Mouse (Mus musculus) cerebellum, adult 9-11 months (tissue): ENCODE measurements around the gene 1700013F07Rik.
"Not testable (repeated sequence)": the region's sequence is repeated elsewhere in the genome, so short reads cannot be mapped to it uniquely, and the experiment has no call there.

Experiments used
- DNase-seq: peaks from one replicate; pipeline ENCODE4 v3.0.0; 2022

Gene 1700013F07Rik

DNA sequence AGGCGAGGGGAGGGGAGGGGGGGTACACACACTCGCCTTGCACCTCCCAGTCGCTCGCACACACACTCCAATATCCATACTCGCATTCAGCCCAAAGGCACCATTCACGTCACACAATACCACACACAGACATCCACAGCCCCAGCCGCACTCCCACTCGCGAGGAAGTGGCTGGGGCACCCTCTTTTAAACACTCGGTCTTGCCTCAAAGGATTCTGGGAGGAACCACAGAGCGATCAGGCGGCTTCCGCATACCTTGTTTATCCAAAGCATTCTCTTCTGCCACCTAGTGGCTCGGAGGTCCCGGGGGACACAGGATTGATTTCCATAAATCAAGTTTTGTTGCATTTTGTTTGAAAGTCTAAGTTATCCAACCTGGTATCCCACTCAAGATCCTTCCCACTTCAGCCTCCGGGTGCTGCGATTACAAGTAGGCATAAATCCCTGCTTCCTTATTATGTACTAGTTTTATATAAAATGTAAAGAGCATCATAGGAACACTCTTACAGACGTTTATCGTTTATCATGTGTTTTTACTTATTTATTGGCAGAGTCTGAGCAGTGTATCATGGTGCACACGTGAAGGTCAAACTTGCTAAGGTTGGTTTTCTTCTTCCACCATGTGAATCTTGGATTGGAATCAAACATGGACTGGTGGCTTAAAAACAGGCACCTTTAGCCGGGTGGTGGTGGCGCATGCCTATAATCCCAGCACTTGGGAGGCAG is 20.8 kb downstream of the 1700013F07Rik start:
- peak; percentile 94 for DNase-seq

DNA sequence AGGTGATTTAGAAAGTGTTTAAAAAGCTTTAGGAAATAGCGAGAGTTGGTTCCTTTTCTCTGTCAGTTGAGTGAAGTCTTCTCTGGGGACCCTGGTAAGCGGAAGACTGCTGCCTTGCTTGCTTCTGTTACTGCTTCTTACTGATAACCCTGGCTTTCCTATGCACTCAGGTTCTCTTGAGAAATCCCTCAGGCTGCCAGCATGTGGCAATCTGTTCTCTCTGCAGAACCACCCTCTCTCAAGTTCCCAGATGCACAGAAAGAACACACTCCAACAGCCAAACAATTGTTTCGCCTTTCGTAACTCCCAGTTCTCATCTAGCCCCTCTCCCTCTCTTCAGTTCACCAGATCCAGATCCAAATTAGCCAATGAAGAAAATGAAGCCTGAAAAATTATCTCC is 23.9 kb downstream of the 1700013F07Rik start:
- no peak for DNase-seq

DNA sequence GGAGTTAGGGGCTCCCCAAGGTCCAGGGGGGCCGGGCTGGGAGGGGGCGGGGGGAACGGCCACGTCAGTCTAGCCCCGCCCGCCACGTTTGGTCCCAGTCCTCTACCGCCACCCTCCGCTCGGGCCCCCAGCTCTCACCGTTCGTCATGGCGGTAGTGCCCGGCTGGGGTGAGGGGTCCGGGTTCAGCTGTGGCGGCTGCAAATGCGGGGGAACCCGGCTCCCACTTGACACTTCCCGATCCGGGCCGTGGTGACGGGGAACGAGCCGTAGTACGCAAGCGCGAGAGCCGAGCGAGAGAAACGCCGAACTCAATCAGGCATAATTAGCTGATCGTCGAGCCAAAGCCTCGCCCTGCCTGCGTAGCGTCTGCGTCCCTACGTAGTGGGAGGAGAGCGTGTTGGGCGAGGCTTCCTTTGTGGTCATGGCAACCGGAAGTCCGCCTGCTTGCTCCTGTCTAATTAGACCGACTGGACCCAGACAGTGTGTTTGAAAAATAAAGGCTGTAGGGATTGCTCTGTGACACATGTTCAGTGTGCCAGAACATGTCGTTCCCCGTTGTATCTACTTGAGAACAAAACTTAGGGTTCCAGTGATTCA is 28.3 kb downstream of the 1700013F07Rik start, which contains the start of gene Tmem167b:
Gene Tmem167b, minus strand, starts transcription at position 334 of the 598 bp plus-strand sequence.
- DNase-seq = peak; percentile 98

DNA sequence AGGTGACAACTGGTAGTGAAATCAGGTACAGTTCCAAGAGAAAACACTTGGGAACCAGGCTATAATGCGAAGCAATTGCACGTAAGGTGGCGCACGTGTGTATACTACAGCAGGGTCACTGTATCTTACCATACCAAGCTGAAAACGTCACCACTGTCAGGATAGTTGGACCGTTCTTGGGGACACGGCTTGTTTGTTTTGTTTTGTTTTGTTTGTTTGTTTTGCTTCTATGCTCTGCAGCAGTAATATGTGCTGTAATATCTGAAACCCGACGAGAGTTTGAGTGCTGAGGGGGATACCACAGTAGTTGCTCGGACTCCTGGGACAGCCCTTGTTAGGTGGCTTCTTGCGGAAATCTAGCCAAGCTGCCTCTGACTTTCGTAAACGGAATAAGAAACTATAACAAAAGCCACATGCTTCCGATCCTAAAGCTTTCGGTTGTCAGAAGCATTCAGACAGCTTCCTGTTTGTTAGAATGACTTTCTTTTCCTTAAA is 28.9 kb downstream of the 1700013F07Rik start:
- DNase-seq = no peak

DNA sequence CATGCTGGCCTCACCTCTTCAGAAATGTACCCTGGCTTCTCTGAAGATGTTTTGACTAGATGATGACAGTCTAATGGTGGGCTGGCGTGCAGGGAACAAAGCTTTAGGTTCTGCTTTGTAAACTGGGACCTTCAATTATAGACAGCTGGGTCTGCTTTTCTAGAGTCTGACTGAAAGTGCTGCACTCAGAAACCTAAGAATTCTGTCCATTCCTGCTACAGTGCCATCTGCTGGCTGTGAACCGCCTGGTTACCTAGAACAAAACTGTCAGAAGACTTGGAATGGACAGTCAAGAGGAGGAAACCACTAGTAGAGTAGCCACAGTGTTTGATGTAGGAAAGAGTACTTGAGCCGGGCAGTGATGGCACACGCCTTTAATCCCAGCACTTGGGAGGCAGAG is 29.4 kb downstream of the 1700013F07Rik start:
- DNase-seq = peak; percentile 77

DNA sequence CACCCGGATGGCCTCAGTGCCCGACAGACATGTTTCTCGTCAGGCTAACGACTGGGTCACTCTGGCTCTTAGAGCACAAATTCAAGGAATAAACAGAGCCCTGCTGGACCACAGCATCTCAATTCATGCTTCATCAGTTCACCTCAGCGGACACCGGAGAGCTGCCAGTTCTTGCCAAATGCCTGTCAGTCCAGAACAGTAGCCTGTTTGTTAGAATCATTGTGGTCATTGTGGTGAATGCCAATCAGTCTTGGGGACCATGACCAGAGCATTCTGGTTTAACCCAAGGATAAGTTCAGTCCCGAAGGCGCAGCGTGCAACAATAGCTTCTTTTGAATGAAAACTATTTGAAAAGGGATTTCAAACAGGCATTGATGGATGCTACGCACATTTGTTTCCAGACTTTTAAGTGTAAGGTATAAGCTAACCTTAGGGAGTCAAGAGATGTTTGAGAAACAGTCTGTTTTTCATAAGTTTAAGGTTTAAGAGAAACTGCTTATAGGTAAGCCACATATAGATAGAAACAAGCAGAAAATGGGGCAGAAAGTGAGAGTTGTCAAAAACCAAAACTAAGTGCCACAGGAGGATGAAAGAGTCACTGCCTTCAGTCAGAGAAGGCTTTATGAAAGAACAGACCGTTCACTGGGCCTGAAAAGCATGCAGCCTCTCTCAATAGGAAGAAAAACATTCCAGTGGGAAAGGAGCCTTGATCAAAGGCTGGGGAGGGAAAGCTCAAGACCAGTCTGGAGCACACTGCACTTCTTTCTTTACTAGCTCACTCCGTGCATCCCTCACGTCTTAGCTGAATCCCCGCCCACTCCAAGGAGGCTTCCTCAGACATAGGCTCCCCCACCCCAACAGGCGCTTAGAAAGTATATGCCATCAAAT is 34.3 kb downstream of the 1700013F07Rik start:
- no peak for DNase-seq

DNA sequence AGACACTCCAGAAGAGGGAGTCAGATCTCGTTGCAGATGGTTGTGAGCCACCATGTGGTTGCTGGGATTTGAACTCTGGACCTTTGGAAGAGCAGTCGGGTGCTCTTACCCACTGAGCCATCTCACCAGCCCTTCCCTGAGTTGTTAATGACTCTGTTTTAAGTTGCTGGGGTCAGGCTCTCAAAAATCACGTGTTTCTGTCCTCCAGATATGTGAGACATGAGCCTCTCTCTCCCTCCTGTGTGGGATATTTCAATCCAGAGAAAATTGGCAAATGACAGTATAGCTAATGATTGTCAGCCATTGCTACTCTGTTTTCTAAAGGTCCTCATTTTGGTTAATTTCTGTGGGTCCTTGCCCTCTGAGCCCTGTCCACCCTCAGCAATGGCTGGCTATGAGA is 35.7 kb downstream of the 1700013F07Rik start:
- DNase-seq = not testable (repeated sequence)

DNA sequence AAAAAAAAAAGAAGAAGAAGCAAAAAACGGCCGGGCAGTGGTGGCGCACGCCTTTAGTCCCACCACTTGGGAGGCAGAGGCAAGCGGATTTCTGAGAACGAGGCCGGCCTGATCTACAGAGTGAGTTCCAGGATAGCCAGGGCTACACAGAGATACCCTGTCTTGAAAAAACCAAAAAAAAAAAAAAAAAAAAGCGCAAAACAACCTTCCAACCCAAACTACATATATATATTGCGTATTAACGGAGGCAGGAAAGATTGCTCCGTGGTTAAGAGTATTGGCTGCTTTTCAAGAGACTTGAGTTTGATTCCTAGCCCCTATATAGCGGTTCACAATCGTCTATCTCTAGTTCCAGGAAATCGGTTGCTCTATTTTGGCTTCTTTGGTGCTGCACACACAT is 36.9 kb downstream of the 1700013F07Rik start:
- no peak for DNase-seq

DNA sequence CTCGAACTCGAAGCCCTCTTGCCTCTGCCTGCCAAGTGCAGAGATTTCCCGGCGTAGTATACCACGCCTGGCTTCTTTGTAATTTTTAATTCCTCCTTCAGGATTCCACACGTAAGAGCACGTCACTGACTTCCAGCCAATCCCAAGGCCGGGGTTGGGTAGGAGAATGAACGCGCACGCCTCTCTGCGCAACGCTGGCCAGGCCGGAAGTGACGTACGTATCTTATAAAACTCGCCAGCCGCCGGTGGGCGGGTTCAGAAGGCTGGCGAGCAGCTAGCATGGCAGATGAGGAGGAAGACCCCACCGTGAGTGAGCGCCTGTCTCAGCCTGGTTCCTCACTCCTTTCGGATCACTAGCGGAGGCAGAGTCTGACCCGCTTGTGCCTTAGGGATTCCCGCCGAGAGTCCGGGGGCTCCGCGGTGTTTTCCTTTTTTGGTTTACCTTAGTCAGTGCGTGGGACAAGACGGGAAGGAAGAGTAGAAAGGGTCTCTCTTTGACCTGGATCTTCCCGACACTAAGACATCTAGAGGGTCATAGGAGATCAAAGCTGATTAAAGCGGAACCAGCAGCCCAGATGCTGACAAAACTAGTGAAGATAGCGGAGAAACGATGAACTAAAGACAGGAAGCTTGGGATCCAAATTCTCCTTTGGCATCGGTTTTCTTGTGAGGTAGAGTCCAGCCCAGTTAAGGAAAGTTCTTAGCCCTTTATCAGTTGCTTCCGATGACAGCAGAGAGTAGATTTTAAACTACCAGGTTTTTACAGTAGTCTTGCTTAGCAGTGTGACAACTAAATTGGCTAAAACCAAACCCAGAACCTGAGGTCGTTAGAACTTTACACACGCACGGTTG is 37.7 kb downstream of the 1700013F07Rik start, which contains the start of gene Taf13:
Gene Taf13, plus strand, starts transcription at position 256 of the 852 bp plus-strand sequence.
- DNase-seq = peak; percentile 96

DNA sequence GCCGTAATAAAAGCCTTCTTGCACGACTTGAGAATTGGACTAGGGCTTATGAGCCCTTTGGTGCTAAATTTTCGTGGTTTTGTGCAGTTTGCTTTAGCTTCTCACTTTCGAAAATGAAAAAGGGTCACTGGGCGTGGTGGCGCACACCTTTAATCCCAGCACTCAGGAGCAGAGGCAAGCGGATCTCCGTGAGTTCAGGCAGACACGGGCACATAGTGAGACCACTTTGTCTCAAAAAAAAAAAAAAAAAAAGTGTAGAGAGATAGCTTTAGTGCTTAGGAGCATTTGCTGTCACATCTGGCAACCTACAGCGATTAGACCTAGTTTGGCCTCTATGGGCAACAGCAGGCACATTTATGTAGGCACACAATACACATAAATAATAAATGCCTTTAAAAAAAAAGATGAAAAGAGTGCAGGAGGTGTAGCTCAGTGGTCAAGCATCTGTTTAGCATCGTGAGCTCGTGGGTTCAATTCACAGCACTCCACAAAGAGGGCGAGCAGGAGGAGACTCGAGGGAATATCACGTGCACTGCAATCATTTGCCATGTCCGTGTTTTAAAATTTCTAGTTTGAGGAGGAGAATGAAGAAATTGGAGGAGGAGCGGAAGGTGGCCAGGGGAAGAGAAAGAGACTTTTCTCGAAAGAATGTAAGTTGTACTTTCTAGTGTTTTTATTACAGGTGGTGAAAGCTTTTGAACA is 38.5 kb downstream of the 1700013F07Rik start:
- no peak for DNase-seq

DNA sequence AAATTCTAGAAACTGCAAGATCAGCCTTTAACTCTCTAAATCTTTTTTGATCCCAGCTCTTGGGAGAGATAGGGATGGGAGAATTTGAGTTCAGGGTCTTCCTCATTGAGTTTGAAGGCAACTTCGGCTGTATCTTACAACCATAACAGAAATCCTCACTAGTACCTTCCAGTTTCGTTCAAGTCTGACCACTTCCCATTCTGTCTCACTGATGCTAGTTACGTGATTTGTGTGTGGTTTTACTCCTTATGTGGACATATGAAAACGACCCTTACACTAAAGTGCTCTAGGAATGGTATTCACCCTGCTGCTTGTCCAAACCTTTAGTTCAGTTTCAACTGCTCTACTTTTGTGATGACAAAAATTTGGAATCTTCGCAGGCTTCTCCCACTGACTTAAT is 40.1 kb downstream of the 1700013F07Rik start:
- DNase-seq = no peak

DNA sequence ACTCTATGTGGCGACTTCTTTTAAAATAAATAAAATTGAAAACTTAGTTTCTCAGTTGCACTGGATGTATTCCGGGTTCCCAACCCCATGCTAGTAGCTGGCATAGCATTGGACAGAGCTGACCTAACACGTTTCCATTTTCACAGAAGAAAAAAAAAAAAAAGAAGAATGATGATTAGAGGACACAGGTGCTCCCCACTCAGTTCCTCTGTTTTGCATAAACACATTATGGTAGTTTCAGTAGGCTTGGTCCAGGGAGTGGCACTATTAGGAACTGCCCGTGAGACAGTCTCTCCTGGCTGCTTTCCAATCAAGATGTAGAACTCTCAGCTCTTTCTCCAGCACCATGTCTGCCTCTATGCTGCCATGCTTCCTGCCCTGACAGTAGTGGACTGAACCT is 50.6 kb downstream of the 1700013F07Rik start:
- DNase-seq = no peak

DNA sequence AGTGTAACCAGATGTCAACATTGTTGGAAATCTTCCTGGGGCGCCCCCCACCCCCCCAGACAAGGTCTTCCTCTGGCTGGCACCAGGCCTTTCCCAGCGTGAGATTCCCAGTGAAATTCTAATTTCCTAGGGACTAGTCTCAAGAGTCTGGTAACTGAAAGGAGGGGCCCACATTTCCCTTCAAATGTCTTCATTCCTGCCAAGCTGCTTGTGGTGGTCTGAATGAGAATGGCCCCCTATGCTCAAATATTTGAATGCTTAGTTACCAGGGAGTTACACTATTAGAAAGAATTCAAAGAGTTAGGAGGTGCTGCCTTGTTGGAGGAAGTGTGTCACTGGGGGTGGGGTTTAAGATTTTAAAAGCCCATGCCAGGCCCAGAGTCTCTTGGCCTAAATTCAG is 54.5 kb downstream of the 1700013F07Rik start:
- no peak for DNase-seq

DNA sequence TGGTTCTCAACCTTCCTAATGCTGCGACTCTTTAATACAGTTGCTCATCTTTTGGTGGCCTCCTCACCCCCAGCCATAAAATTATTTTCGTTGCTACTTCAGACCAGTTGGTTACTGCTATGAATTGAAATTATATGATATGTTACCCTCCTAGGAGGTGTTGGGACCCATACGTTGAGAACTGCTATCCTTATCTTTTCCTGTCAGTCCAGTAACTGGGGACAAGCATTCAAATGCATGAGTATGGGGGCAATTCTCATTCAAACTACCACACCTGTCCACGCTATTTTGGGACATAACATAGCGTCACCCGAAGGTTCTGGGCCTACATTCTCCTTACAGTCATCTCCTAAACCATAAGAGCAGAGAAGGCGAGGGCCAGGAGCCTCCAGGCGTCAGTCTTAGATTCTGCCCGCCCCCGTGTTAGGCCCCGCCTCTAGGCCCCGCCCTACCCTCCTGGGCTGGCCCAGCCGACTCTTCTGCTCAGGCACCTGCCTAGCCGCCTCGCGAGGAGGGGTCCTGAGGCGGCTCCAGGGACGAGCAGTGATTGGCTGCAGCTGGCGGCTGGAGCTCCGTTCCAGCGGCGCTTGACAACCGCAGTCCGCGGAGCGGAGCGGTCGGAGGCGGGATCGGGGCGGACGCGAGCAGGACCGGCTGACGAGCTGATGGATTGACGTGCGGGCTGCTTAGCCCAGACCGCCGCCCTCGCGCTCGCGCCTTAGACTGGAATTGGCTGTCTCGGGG is 57.0 kb downstream of the 1700013F07Rik start, which contains the start of gene Wdr47:
Gene Wdr47, plus strand, starts transcription at position 494 of the 744 bp plus-strand sequence.
- peak; percentile 96 for DNase-seq

DNA sequence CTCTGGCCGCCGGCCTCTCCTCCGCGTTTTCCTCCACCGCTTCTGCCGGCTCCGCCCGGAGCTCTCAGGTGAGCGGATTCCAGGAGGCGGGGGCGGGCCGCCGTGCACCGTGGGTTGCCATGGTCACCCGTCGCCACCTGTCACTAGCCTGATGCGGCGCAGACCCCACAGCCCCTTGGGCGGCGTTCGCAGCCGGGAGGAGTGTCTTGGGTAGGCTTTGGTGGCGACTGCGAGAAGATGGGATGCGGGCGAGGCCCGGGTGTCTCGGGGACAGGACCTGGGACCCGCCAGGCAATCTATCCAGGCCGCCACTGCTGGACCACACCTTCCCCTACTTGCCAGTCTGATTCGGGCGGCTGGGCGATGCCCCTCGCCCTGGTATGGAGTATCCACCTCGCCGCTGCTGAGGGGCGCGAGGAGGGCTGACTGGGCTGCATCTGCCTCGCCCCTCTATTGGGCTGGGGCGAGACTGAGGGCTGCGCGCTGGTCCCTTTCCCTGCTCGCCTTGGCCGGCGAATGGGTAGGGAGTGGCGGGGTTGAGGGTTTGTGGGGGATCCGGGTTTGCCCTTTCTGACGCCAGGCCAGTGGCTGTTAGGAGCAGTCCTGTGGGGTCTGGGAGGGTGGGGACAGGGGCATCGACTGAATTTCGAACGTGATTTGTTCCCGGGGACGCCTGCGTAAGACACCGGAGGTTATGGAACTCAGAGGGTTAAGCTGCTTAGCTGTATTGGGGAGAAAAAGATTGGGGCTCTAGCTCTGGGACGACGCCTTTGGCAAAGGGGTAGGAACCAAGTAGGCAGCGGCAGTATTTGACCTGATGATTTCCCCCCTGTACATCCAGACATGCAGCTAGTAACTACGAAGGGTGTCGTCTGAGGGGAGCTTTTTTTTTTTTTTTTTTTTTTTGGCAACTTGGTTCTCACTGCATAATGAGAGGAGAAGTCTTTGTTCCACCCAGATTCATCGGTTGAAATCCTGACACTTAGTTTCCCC is 57.9 kb downstream of the 1700013F07Rik start:
- no peak for DNase-seq
